Mouse (Mus musculus) layer of hippocampus, adult 9-11 months (tissue): ENCODE results near the gene Plekho2.

Experiments
- DNase-seq: peaks from one replicate; pipeline ENCODE4 v3.0.0; 2022

Plekho2 gene

DNA sequence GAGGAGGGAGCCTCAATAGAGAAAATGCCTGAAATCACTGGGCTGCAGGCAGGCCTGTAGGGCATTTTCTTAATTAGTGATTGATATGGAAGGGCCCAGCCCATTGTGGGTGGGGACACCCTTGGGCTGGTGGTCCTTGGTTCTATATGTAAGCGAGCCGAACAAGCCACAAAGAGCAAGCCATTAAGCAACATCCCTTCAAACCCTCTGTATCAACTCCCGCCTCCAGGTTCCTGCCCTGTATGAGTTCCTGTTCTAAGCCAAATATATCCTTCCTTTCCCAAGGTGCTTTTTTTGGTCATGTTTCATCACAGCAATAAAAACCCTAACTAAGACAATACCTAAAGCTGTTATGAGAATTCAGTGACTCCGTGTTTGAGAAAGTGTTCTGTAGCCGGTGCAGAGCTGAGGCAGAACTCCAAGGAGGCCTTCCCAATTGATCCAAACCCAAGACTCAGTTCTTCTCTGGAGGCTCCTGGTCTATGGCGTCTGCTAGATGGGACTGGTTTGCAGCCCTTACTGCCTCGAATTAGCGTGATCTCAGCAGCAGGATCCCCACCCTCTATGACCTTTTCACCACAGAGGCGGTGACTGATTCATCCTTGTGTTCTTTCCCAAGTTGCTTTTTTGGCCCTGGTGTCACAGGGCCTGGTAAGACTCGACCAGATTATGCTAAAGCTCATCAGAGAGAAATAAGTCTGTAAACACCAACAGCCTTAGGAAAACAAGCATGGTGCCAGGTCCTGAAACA, 54.2 kb downstream of the Plekho2 start:
- DNase-seq = no peak

DNA sequence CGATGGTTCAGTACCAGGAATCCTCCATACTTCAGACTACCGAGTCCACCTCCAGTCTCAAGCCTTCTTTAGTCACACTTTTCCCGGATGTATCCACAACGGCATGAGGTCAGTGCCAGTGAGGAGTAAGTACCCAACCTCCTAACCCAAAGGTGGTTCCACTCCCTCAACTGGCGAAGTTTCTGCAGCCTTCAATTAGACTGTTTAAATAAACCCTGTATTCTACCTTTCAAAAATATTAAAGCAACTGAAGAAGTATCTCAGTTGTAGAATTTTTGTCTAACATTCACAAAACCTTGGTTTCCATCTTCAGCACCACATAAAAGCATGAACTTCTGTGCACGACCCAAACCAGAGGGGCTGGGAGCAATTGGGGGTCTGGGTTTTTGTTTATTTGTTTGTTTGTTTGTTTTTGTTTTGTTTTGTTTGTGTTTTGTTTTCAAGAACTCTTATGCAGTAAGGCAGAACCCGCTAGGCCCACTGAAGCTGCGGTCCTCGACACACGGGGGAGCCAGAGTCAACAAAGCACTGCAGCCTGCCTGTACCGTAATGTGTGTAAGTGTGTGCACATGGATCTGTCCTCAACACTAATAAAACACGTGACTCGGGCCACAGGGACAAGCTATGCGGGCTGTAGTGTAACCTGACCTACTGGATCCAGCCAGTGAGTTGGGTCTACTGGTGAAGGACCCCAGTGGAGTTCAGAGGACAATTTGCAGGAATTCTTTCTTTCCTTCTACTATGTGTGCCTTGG, 56.1 kb downstream of the Plekho2 start:
- DNase-seq = peak; percentile 85

DNA sequence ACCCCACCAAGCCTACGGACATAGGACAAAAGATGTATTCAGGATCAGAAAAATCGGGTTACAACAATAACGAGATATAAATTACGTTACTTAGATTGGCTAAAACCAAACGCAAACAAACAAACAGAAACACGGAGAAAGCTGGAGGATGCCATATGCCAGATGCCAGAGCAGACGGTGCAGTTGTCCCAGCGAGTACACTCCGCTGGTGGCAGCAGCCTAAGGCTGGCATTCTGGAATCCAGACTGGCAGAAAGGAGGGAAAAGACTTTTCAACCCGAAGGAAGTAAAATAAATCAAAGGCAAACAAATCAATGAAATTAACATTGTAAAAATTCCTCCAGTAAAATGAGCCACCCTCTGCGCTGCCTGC, 59.3 kb downstream of the Plekho2 start:
- DNase-seq = no peak

DNA sequence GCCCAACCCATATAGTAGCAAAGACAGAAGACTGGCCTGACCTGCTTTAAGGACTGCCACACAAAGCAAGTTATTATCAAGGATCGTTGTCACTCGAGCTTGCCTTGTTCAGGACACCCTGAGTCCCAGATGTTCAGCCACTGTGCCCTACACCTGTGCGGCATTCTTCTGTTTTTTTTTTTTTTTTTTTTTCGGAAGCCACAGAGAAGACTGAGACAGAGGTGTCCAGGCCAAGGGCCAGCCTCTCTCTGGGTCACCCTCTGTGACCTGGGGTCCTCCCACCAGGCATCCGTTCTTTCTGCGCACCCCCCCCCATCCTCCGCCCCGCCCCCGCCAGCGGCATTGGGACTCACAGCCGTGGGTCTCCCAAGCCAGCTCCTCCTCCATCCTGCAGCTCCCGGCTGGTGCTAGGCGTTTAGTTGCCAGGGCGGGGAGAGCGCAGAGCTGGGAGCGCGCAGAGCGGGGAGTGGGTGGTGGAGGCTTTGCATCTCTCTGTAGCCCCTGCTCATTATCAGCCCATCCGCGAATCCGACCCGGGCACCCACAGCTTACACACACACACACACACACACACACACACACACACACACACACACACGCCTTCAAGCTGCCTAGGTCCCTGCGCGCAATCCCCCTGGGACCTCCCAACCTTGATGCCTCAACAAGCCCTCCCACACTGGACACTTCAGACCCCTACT, 59.9 kb downstream of the Plekho2 start, which contains the start of gene Ankdd1a:
Gene Ankdd1a, minus strand, starts transcription at position 387 of the 698 bp plus-strand sequence.
- DNase-seq = peak; percentile 79

DNA sequence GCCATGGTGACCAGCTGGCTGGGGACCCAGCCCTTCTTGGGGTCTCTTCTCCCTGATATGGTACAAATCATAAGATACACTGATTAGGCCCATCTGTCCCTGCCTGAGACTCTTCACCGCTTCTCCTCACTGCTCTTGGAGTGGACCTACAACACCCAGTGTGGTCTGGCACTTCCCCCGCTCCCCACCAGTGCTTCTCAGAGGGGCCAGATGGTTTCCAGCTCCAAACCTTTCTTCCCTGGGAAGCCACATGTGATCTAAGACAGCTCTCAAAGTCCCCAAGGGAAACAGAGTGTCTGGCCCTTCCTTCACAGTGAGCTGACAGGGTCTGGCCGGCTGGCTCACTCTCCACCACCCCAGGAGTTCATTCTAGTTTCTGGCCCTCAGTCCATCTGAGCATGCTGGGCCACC, 65.0 kb downstream of the Plekho2 start:
- no peak for DNase-seq

DNA sequence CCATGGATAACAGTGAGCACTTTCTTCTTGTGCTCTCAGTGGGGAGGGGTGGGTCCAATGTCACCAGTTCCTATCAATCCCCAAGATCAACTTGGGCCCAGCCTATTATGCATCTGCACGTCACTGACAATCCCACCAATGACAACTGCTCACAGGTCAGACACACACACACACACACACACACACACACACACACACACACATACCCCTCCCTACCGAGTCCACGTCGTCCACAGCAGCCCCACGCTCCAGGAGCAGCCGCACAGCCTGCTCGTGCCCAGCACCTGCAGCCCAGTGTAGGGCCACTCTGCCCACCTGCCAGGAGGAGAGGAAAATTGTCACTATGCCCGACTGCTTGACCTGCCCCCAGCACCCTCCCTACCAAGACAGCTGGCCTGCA, 65.4 kb downstream of the Plekho2 start:
- no peak for DNase-seq

DNA sequence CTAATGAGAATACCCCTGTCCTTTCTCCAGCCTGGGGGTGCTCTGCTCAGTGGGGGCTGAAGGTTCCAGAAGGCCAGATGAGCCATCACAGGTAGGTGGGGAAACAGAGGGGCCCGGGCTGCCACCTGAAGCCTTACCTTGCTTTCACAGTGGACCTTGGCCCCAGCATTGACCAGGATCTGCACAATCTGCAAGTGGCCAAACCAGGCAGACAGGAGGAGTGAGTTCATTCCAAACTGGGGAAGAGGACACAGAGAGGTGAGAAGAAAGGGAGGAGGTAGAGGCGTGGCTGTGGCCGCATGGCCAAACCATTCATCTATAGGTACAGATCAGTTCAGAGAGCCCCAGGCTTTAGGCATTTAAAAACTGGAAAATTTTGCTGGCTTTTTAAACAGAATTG, 67.3 kb downstream of the Plekho2 start:
- DNase-seq = no peak

DNA sequence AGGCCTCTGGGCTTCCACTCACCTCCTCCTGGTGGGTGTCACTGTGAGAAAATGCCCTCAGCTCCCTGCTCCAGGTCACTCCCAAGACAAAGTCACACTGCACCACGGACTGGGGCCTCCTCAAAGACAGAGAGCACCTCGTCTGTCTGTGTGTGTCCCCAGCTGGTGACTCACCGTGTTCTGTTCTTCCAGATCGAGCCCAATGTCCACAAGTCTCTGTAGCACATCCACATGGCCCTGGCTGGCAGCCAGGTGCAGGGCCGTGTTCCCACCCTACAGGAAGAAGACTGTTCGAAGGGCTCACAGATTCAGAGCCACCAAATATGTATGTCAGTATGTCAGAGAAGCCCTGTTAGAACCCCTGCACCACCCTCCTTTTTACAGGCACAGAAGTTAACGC, 71.4 kb downstream of the Plekho2 start:
- DNase-seq = no peak

DNA sequence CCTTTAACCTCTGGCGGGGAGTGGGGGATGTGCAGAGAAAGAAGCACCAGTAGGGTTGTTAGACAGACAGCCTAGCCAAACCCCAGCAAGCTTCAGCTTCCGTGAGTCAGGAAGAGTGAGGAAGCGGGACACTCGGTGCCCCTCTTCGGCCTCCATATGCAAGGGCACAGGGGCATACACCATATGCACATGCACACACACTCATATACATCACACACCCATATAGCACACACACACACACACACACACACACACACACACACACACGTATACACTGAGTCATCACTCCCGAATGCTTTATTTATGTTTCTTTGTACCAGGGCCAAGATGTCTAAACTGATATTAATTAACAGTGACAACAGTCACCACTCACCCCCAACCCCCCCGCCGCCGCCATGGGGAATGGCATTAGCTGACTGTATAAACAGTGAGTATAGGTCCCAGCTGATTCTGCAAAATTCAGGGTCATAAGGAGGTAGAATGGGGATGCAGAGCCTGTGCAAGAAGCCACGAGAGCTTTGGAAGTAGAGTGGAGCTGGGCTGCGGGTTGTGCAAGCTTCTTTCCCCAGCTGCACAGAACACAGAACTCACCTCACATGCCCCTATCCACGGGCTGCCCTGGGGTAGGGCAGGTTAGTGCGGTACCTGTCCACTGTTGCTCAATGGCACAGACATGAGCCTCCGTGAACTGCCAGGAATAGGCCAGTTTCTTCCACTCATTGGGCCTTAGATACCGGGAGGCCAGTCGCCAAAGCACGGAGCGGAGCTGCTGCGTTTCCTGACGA, 76.9 kb downstream of the Plekho2 start:
- DNase-seq = no peak
